Mouse (Mus musculus) kidney, postnatal 0 days (tissue): ENCODE results near the gene Gmnc. TPM values are rescaled to one million over a fixed set of nuclear protein-coding genes. Genes with fewer than 3 reads are reported as not detected.

ENCODE experiments used
- ATAC-seq: fragments of 200-750 bp; cut with Nextera tagmentation; replicated peaks from 2 replicates; pipeline ENCODE4 v1.8.0; 2017; ENCODE audit warnings: low read depth, moderate number of reproducible peaks, moderate TSS enrichment, moderate library complexity; ENCODE audit not compliant: low FRiP score
- DNase-seq: peaks from one replicate; pipeline ENCODE4 v3.0.0-alpha.2; 2016; ENCODE audit warnings: low spot score
- H3K27ac ChIP-seq: fragments of 300-500 bp; sonication (generic); 2 replicates; pipeline ENCODE4 v1.5.1; 2014; ENCODE audit warnings: mild to moderate bottlenecking
- H3K27me3 ChIP-seq: fragments of 300-500 bp; sonication (generic); 2 replicates; pipeline ENCODE4 v1.6.1; 2014; ENCODE audit warnings: low read length, mixed read lengths; ENCODE audit not compliant: insufficient read depth
- H3K36me3 ChIP-seq: fragments of 300-500 bp; sonication (generic); 2 replicates; pipeline ENCODE4 v1.6.1; 2014; ENCODE audit warnings: low read length, mixed read lengths; ENCODE audit not compliant: insufficient read depth
- H3K4me1 ChIP-seq: fragments of 300-500 bp; sonication (generic); replicated peaks from 2 replicates; pipeline ENCODE4 v1.6.1; 2014; ENCODE audit warnings: antibody characterized with exemption, low read length, mixed read lengths; ENCODE audit not compliant: insufficient read depth
- H3K4me2 ChIP-seq: fragments of 300-500 bp; sonication (generic); 2 replicates; pipeline ENCODE4 v1.6.1; 2014; ENCODE audit warnings: mild to moderate bottlenecking, low read length, moderate library complexity, mixed read lengths
- H3K4me3 ChIP-seq: fragments of 300-500 bp; sonication (generic); replicated peaks from 2 replicates; pipeline ENCODE4 v1.5.1; 2014; ENCODE audit warnings: low read depth, low read length
- H3K9ac ChIP-seq: fragments of 300-500 bp; sonication (generic); 2 replicates; pipeline ENCODE4 v1.6.1; 2014; ENCODE audit warnings: low read depth, low read length
- H3K9me3 ChIP-seq: fragments of 300-500 bp; sonication (generic); replicated peaks from 2 replicates; pipeline ENCODE4 v1.6.1; 2016; ENCODE audit warnings: low read length, inconsistent platforms, mixed read lengths
- CTCF ChIP-seq: IDR thresholded peaks from 2 replicates; pipeline ENCODE4 v1.5.1; 2016; ENCODE audit warnings: antibody characterized with exemption, low read depth, mild to moderate bottlenecking, moderate library complexity
- WGBS: fragments of 180-500 bp; shearing (Covaris S2); extraction: QIAGEN DNeasy Blood & Tissue Kit; methylation state at CpG from one replicate; pipeline ENCODE4 v1.1.7; 2014; 5-methylcytosine and 5-hydroxymethylcytosine counted together
- polyA plus RNA-seq: library from polyadenylated mRNA; unstranded; fragments of >200 nt; fragmentation: Nextera tagmentation; extraction: Ambion mirVana; gene quantifications from 2 replicates; pipeline ENCODE4 v1.2.1, GENCODE M21; 2015

Gmnc gene
- polyA plus RNA-seq, 1 experiment from 2014 or later: 0.04 TPM

DNA sequence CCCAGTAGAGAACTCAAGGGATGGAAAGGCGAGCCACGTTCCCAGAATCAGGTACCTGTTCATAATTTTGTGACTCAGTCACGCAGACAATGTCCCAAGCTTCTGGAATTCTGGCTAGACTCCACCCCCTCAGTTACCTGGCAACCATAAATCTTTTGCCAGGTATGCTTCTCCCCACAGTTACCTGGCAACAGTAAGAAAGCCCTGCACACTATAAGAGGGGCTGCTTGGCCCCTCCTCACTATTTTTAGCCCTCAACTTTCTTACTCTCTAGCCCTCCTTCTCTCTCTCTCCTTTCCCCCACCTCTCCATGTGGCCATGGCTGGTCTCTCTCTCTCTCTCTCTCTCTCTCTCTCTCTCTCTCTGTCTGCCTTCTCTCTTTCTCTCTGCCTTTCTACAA is 114.6 kb downstream of the Gmnc start:
- Histone ChIP-seq H3K4me2 (no peak overlapping the region), H3K36me3 (no peaks in the 10 kb centered on the region), H3K4me3 (no peak overlapping the region), H3K4me1 (no peaks in the 10 kb centered on the region), H3K9ac (no peak overlapping the region), H3K9me3 (no peaks in the 10 kb centered on the region), H3K27ac (no peak overlapping the region), H3K27me3 (no peaks in the 10 kb centered on the region)
- no peak for TF ChIP-seq CTCF
- ATAC-seq: no peak
- WGBS: 64% methylated on average over 3 of the region's 3 CpGs
- no peak for DNase-seq
